Mouse (Mus musculus): Measurements from ENCODE around the gene 4932438A13Rik. TPM values are rescaled to one million over a fixed set of nuclear protein-coding genes. Genes with fewer than 3 reads are reported as not detected.

Gene 4932438A13Rik
- polyA plus RNA-seq, 1 experiment from 2014 or later: 120 TPM

DNA sequence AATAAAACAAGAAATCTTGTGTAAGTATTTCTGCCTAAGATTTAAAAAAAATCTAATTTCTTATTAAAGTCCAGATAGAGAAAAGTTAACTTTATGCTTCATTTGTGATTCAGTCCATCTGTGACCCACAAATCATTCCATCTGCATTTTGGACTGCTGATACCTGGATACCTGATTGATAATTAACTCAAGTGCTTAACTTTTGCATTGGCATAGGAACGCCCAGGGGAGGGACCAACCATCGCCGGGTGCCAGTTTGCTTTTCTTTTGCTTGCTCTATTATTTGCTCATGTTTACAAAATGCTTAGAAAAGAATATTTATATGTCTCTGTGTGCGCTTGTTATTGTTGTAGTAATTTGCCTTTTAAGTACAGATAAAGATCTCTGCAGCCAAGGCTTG lies 1.6 kb downstream of the 4932438A13Rik start:
- Histone ChIP-seq H3K4me2 (ENCODE audit: low read depth, low read length) (no peak overlapping the region), H3K4me3 (ENCODE audit: low read depth, low read length) (no peak overlapping the region), H3K9ac (replicated peaks; ENCODE audit: low read depth, low read length) (no peak overlapping the region), H3K9me3 (ENCODE audit: control insufficient read depth, low read length) (no peaks in the 10 kb centered on the region), H3K27ac (ENCODE audit: low read depth, low read length) (no peak overlapping the region), H3K27me3 (ENCODE audit: control insufficient read depth, insufficient read depth, low read length) (no peaks in the 10 kb centered on the region), H3K36me3 (ENCODE audit: control insufficient read depth, insufficient read depth, low read length) (no peaks in the 10 kb centered on the region), H3K4me1 (ENCODE audit: control insufficient read depth, insufficient read depth, low read length) (peaks cover 5% of the 10 kb centered on the region)
- 97% methylated on average over 4 of the region's 4 CpGs for WGBS
- no peak for ATAC-seq (ENCODE audit: low read depth)

DNA sequence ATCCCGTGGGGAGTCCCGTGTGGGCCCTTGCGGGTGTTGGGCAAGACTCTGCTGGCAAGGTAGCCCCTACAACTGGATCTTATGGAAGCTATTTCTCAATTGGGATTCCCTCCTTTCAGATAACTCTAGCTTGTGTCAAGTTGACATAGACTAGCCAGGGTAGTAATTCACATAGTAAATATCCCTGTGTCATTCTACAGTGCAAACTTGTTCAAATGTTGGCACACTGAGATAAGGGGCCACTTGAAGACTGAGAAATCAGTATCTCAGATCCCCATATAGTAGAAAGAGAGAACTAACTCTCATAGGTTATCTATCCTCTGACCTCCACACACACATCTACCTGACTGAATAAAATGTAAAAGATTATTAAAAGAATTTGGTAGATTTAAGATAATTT lies 42.5 kb downstream of the 4932438A13Rik start:
- 96% methylated on average over 3 of the region's 3 CpGs for WGBS
- no peaks in the 10 kb centered on the region for H3K4me1 ChIP-seq (ENCODE audit: control insufficient read depth, insufficient read depth, low read length)
- no peak overlapping the region for H3K4me3 ChIP-seq (ENCODE audit: low read depth, low read length)
- H3K9ac ChIP-seq (replicated peaks; ENCODE audit: low read depth, low read length): no peak overlapping the region
- no peaks in the 10 kb centered on the region for H3K9me3 ChIP-seq (ENCODE audit: control insufficient read depth, low read length)
- no peak for ATAC-seq (ENCODE audit: low read depth)
- no peak overlapping the region for H3K4me2 ChIP-seq (ENCODE audit: low read depth, low read length)
- peaks cover 14% of the 10 kb centered on the region for H3K36me3 ChIP-seq (ENCODE audit: control insufficient read depth, insufficient read depth, low read length)
- H3K27ac ChIP-seq (ENCODE audit: low read depth, low read length): no peak overlapping the region
- H3K27me3 ChIP-seq (ENCODE audit: control insufficient read depth, insufficient read depth, low read length): no peaks in the 10 kb centered on the region

DNA sequence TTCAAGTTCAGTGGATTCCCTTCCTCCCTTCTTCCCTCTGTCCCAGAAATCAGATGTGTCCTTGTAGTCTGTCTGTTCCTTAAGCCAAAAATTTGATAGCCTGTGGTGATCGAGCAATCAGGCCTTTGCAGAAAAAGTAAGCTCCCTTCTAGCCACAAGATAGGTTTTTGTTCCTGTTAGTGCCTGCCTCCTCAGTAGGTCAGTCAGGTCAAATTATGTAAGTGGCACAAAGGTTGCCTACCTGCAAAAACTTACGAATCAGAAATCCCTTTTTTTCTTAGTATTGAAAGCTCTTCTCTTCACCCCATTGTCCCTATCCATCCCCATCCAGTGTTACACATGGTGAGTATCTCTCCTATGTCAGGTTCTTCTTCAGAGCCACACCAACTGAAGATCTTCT lies 54.9 kb downstream of the 4932438A13Rik start:
- WGBS: 81% methylated on average over 2 of the region's 2 CpGs
- H3K9me3 ChIP-seq (ENCODE audit: control insufficient read depth, low read length): no peaks in the 10 kb centered on the region

DNA sequence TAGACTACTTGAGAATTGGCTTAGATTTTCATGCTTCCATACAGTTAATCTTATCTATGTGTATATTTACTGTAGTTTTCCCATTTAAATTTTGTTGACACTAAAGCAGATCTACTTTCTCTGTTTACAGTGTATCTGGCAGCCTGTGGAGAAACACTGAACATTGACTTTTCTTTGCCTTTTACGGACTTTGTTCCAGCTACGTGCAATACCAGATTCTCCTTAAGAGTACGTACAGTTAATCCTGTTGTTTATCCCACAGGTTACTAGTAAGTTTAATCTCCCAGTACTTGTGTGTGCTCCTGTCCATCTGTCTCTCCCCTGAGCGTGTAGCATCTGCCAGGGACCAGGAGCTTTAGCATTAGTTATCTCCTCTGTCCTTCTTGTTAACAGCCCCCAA lies 55.4 kb downstream of the 4932438A13Rik start:
- WGBS: 94% methylated on average over 4 of the region's 4 CpGs
- Histone ChIP-seq H3K4me2 (ENCODE audit: low read depth, low read length) (no peak overlapping the region), H3K9me3 (ENCODE audit: control insufficient read depth, low read length) (no peaks in the 10 kb centered on the region), H3K36me3 (ENCODE audit: control insufficient read depth, insufficient read depth, low read length) (peaks cover 9% of the 10 kb centered on the region), H3K4me3 (ENCODE audit: low read depth, low read length) (no peak overlapping the region), H3K27ac (ENCODE audit: low read depth, low read length) (no peak overlapping the region), H3K27me3 (ENCODE audit: control insufficient read depth, insufficient read depth, low read length) (no peaks in the 10 kb centered on the region), H3K9ac (replicated peaks; ENCODE audit: low read depth, low read length) (no peak overlapping the region), H3K4me1 (ENCODE audit: control insufficient read depth, insufficient read depth, low read length) (no peaks in the 10 kb centered on the region)
- ATAC-seq (ENCODE audit: low read depth): no peak

More for the DNA sequence above, 54.9 kb downstream of the 4932438A13Rik start:
- H3K4me2 ChIP-seq (ENCODE audit: low read depth, low read length): no peak overlapping the region
- no peak for ATAC-seq (ENCODE audit: low read depth)
- no peaks in the 10 kb centered on the region for H3K27me3 ChIP-seq (ENCODE audit: control insufficient read depth, insufficient read depth, low read length)
- no peak overlapping the region for H3K9ac ChIP-seq (replicated peaks; ENCODE audit: low read depth, low read length)
- H3K4me3 ChIP-seq (ENCODE audit: low read depth, low read length): no peak overlapping the region
- no peak overlapping the region for H3K27ac ChIP-seq (ENCODE audit: low read depth, low read length)
- no peaks in the 10 kb centered on the region for H3K4me1 ChIP-seq (ENCODE audit: control insufficient read depth, insufficient read depth, low read length)
- peaks cover 9% of the 10 kb centered on the region for H3K36me3 ChIP-seq (ENCODE audit: control insufficient read depth, insufficient read depth, low read length)

DNA sequence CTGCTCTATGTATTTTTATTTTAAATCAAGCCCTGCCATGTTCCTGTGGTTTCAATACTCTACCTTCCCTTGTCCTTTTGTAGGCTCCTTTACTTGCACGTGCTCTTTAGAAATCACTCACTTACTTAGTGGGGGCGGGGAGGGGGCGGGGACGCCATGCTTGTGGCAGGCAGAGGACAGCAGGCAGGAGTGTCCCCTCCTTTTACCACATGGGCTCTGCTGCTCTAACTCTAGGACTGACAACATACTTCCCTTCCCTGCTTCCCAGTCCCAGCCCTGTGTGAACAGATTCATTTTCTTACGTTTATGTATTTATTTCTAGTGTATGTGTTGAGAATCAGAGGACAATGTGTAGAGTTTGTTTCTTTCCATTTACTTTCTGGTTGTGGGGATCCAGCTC lies 78.7 kb downstream of the 4932438A13Rik start:
- no peak overlapping the region for H3K4me2 ChIP-seq (ENCODE audit: low read depth, low read length)
- H3K9ac ChIP-seq (replicated peaks; ENCODE audit: low read depth, low read length): no peak overlapping the region
- no peaks in the 10 kb centered on the region for H3K4me1 ChIP-seq (ENCODE audit: control insufficient read depth, insufficient read depth, low read length)
- no peak overlapping the region for H3K27ac ChIP-seq (ENCODE audit: low read depth, low read length)
- H3K4me3 ChIP-seq (ENCODE audit: low read depth, low read length): no peak overlapping the region
- 20% methylated on average over 5 of the region's 5 CpGs for WGBS
- peaks cover 8% of the 10 kb centered on the region; the same call in 1 of the 2 replicates for H3K36me3 ChIP-seq (ENCODE audit: control insufficient read depth, insufficient read depth, low read length)
- no peaks in the 10 kb centered on the region for H3K9me3 ChIP-seq (ENCODE audit: control insufficient read depth, low read length)
- no peak for ATAC-seq (ENCODE audit: low read depth)
- no peaks in the 10 kb centered on the region for H3K27me3 ChIP-seq (ENCODE audit: control insufficient read depth, insufficient read depth, low read length)

DNA sequence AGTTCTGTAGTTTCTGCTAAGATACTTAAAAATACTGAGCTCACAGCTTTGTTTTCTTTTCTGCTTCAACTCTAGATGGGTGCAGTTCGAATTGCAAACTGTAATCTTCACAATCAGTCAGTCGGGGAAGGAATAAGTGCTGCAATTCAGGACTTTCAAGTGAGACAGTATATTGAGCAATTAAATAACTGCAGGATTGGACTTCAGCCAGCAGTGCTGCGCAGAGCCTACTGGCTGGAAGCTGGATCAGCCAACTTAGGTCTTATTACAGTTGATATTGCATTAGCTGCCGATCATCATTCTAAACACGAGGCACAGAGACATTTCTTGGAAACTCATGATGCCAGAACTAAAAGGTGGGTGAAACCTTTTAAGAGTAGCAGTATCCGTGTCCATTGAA lies 79.2 kb downstream of the 4932438A13Rik start:
- no peaks in the 10 kb centered on the region for H3K27me3 ChIP-seq (ENCODE audit: control insufficient read depth, insufficient read depth, low read length)
- no peak overlapping the region for H3K4me3 ChIP-seq (ENCODE audit: low read depth, low read length)
- H3K4me2 ChIP-seq (ENCODE audit: low read depth, low read length): no peak overlapping the region
- H3K9ac ChIP-seq (replicated peaks; ENCODE audit: low read depth, low read length): no peak overlapping the region
- no peak overlapping the region for H3K27ac ChIP-seq (ENCODE audit: low read depth, low read length)
- no peaks in the 10 kb centered on the region for H3K9me3 ChIP-seq (ENCODE audit: control insufficient read depth, low read length)
- 66% methylated on average over 6 of the region's 6 CpGs for WGBS
- no peaks in the 10 kb centered on the region for H3K4me1 ChIP-seq (ENCODE audit: control insufficient read depth, insufficient read depth, low read length)
- peaks cover 8% of the 10 kb centered on the region; the same call in 1 of the 2 replicates for H3K36me3 ChIP-seq (ENCODE audit: control insufficient read depth, insufficient read depth, low read length)
- no peak for ATAC-seq (ENCODE audit: low read depth)

DNA sequence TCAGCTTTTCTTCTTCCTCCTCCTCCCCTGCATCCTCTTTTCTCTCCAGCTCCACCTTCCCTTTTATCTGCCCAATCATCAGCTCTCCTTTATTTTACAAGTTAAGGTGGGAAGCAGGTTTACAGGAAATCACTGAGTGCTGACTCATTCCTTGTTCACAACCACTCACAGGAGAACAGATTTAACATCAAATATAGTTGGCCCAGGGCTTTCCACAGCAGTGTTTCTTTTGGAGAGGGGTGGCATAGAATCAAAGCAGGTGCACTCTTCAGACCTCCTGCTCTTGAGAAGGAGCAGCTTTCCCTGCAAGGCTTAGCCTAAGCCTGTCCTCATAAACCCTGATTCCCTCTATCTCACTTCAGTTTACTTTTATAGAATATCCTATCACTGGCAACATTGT lies 80.8 kb downstream of the 4932438A13Rik start:
- Histone ChIP-seq H3K4me1 (ENCODE audit: control insufficient read depth, insufficient read depth, low read length) (no peaks in the 10 kb centered on the region), H3K9ac (replicated peaks; ENCODE audit: low read depth, low read length) (no peak overlapping the region), H3K4me2 (ENCODE audit: low read depth, low read length) (no peak overlapping the region), H3K27me3 (ENCODE audit: control insufficient read depth, insufficient read depth, low read length) (no peaks in the 10 kb centered on the region), H3K9me3 (ENCODE audit: control insufficient read depth, low read length) (no peaks in the 10 kb centered on the region), H3K36me3 (ENCODE audit: control insufficient read depth, insufficient read depth, low read length) (peaks cover 17% of the 10 kb centered on the region; the same call in 1 of the 2 replicates), H3K27ac (ENCODE audit: low read depth, low read length) (no peak overlapping the region), H3K4me3 (ENCODE audit: low read depth, low read length) (no peak overlapping the region)
- no peak for ATAC-seq (ENCODE audit: low read depth)

DNA sequence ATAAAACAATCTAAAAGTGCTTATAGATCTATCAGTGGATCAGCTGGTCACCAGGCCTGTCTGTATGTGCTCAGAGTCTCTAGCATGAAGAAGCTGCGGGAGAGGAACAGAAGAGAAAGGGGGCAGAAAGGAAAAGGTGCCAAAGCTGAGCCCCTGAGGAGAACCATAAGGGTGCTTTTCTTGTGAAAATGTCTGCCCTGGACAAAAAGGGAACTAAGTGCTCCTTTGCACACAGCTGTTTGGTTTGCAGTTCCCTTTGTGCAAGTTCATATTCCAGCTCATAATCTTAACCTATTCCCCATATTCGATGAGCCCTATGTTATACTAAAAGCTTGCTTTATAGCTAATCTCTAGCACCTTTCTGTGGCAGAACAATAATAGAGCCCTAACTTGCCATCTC lies 175.1 kb downstream of the 4932438A13Rik start:
- Histone ChIP-seq H3K9me3 (ENCODE audit: control insufficient read depth, low read length) (no peaks in the 10 kb centered on the region), H3K4me2 (ENCODE audit: low read depth, low read length) (no peak overlapping the region), H3K27ac (ENCODE audit: low read depth, low read length) (no peak overlapping the region), H3K36me3 (ENCODE audit: control insufficient read depth, insufficient read depth, low read length) (peaks cover 36% of the 10 kb centered on the region), H3K27me3 (ENCODE audit: control insufficient read depth, insufficient read depth, low read length) (no peaks in the 10 kb centered on the region), H3K4me1 (ENCODE audit: control insufficient read depth, insufficient read depth, low read length) (no peaks in the 10 kb centered on the region), H3K9ac (replicated peaks; ENCODE audit: low read depth, low read length) (no peak overlapping the region), H3K4me3 (ENCODE audit: low read depth, low read length) (no peak overlapping the region)
- no peak for ATAC-seq (ENCODE audit: low read depth)
- 97% methylated on average over 2 of the region's 2 CpGs for WGBS

DNA sequence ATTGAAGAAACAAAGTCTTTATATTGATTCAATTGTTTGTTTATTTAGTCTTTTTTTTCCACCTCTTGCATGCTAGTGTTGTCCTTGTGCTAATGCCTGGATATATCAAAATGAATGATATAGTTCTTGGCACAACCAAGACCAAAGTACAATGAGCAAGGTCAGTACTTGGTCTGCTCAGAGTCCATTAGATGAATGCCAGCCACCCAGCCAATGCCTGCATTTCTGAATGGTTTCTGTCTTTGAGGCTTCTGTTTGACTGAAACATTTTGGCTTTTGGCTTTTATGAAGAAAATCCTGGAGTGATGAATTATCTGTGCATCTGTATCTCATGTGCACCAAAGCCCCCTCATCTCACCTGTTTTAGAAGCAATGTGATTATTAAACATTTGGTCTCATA lies 176.9 kb downstream of the 4932438A13Rik start:
- ATAC-seq (ENCODE audit: low read depth): no peak
- Histone ChIP-seq H3K36me3 (ENCODE audit: control insufficient read depth, insufficient read depth, low read length) (peaks cover 37% of the 10 kb centered on the region), H3K4me1 (ENCODE audit: control insufficient read depth, insufficient read depth, low read length) (no peaks in the 10 kb centered on the region), H3K4me2 (ENCODE audit: low read depth, low read length) (no peak overlapping the region), H3K4me3 (ENCODE audit: low read depth, low read length) (no peak overlapping the region), H3K27me3 (ENCODE audit: control insufficient read depth, insufficient read depth, low read length) (no peaks in the 10 kb centered on the region), H3K27ac (ENCODE audit: low read depth, low read length) (no peak overlapping the region), H3K9ac (replicated peaks; ENCODE audit: low read depth, low read length) (no peak overlapping the region), H3K9me3 (ENCODE audit: control insufficient read depth, low read length) (no peaks in the 10 kb centered on the region)

DNA sequence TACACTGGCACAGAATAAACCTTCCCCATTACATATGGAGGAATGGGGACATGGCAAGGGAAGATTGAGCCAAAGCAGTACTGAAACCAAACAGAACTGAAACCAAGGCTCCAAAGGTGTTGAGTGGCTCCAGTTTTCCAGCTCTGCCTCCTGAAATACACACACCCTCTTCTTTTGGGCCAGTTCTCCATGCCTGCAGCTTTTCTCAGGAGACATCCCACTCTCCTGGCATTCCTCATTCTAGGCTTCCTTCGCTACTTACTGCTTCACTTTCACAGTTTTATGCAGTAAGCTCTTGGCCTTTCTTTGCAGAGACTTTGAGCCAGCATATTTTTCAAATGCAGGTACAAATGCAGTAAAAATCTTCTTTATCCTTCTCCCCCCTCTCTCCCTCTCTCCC lies 188.6 kb downstream of the 4932438A13Rik start:
- Histone ChIP-seq H3K36me3 (ENCODE audit: control insufficient read depth, insufficient read depth, low read length) (peaks cover 20% of the 10 kb centered on the region), H3K9me3 (ENCODE audit: control insufficient read depth, low read length) (no peaks in the 10 kb centered on the region), H3K27me3 (ENCODE audit: control insufficient read depth, insufficient read depth, low read length) (no peaks in the 10 kb centered on the region), H3K27ac (ENCODE audit: low read depth, low read length) (no peak overlapping the region), H3K4me2 (ENCODE audit: low read depth, low read length) (no peak overlapping the region), H3K4me3 (ENCODE audit: low read depth, low read length) (no peak overlapping the region), H3K9ac (replicated peaks; ENCODE audit: low read depth, low read length) (no peak overlapping the region), H3K4me1 (ENCODE audit: control insufficient read depth, insufficient read depth, low read length) (no peaks in the 10 kb centered on the region)
- ATAC-seq (ENCODE audit: low read depth): no peak
- 96% methylated on average over 1 of the region's 1 CpGs for WGBS

Measured in neural tube, embryonic 14.5 days (tissue).